Mouse (Mus musculus) kidney, adult 8-10 months (tissue): Measurements from ENCODE around the gene Rad1.
"Not testable (repeated sequence)": the region's sequence is repeated elsewhere in the genome, so short reads cannot be mapped to it uniquely, and the experiment has no call there.

Experiments
- DNase-seq, 2 experiments: peaks; one replicate each; pipeline ENCODE4 v3.0.0; 2022

Rad1 gene

GRCm38 (mm10) chr15:10485484-10486364 lies at the start of gene Rad1, which contains the start of gene Brix1:
Rad1 (plus strand) TSS chr15:10486018.
Brix1 (minus strand) TSS chr15:10485947.
- DNase-seq: peak; percentile 95 to 96

GRCm38 (mm10) chr15:10436893-10437292 lies 48.9 kb upstream of the Rad1 start:
- no peak for DNase-seq

GRCm38 (mm10) chr15:10439963-10440362 lies 45.9 kb upstream of the Rad1 start:
- peak; percentile 6 to 10 for DNase-seq

GRCm38 (mm10) chr15:10441493-10441892 lies 44.3 kb upstream of the Rad1 start:
- DNase-seq: no peak

- DNase-seq: no peak
Measured at GRCm38 (mm10) chr15:10442275-10442674, 43.5 kb upstream of the Rad1 start.

- DNase-seq: no peak
Measured at GRCm38 (mm10) chr15:10447102-10447501, 38.7 kb upstream of the Rad1 start.

- DNase-seq: no peak
Measured at GRCm38 (mm10) chr15:10460986-10461385, 24.8 kb upstream of the Rad1 start.

GRCm38 (mm10) chr15:10463555-10463954 lies 22.3 kb upstream of the Rad1 start:
- no peak for DNase-seq

- DNase-seq: no peak
Measured at GRCm38 (mm10) chr15:10464678-10465077, 21.1 kb upstream of the Rad1 start.

GRCm38 (mm10) chr15:10468761-10469160 lies 17.1 kb upstream of the Rad1 start:
- DNase-seq: no peak

- DNase-seq: no peak
Measured at GRCm38 (mm10) chr15:10469641-10470150, 16.1 kb upstream of the Rad1 start.

- peak; percentile 88 for DNase-seq
Measured at GRCm38 (mm10) chr15:10470151-10470831, 15.5 kb upstream of the Rad1 start, which contains the start of gene Dnajc21. Dnajc21 (minus strand) TSS chr15:10470516.

- no peak for DNase-seq
Measured at GRCm38 (mm10) chr15:10470941-10471340, 14.9 kb upstream of the Rad1 start.

GRCm38 (mm10) chr15:10486365-10486839 lies 584 bp downstream of the Rad1 start:
- no peak for DNase-seq

- DNase-seq: peak in 1 of 2 experiments; percentile 7
Measured at GRCm38 (mm10) chr15:10487246-10487645, 1.4 kb downstream of the Rad1 start.

- DNase-seq: no peak
Measured at GRCm38 (mm10) chr15:10490101-10490500, 4.3 kb downstream of the Rad1 start.

- DNase-seq: no peak
Measured at GRCm38 (mm10) chr15:10495944-10496343, 10.1 kb downstream of the Rad1 start.

GRCm38 (mm10) chr15:10496696-10497095 lies 10.9 kb downstream of the Rad1 start:
- DNase-seq: not testable (repeated sequence)

GRCm38 (mm10) chr15:10499593-10499992 lies 13.8 kb downstream of the Rad1 start:
- no peak for DNase-seq

- DNase-seq: no peak
Measured at GRCm38 (mm10) chr15:10500035-10500434, 14.2 kb downstream of the Rad1 start.

- DNase-seq: peak in 1 of 2 experiments; percentile 55
Measured at GRCm38 (mm10) chr15:10500838-10501719, 15.3 kb downstream of the Rad1 start.

- peak in 1 of 2 experiments; percentile 15 for DNase-seq
Measured at GRCm38 (mm10) chr15:10506099-10506498, 20.3 kb downstream of the Rad1 start.
